Mouse (Mus musculus) liver, adult 2 months (tissue): ENCODE measurements at regions not wholly inside any gene's neighbourhood (a gene's known extent, or its start where the extent isn't known, plus 50 kb on each side); places are given as distances from the start of the nearest gene placed in this dataset.

Experiments
- CTCF ChIP-seq: fragments of 200-500 bp; IDR thresholded peaks from 2 replicates; pipeline ENCODE4 v1.5.1; 2011; ENCODE audit warnings: low read depth, low read length, control low read depth
- POLR2A ChIP-seq: fragments of 200-500 bp; IDR thresholded peaks from 2 replicates; pipeline ENCODE4 v1.6.1; 2011; ENCODE audit warnings: low read length, control low read depth; ENCODE audit not compliant: insufficient read depth; ENCODE audit errors: extremely low read depth

DNA sequence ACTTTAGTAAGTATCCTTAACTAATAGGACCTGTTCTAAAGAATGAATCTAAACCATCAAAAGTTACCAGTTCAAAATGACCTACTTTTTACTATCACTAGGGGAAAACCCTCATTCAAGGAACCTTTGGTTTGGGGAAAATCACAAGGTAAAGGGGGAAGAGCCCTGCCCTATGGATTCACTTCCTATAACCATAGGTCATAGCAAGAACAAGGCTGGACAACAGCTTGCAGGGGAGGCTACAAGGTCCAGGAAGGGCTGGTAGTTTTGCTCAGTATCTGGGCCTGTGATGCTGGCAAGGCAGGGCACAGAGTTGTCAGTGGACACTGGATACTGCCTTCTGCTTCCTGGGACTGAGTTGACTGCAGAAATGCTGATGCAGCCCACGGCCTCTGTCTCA is 109.1 kb upstream of the Peli1 start:
- TF ChIP-seq CTCF = no peak
- no peak for TF ChIP-seq POLR2A
